Mouse (Mus musculus) stomach, postnatal 0 days (tissue): Measurements from ENCODE around the gene Zrsr1.

Source experiments
- CTCF ChIP-seq: IDR thresholded peaks from 2 replicates; pipeline ENCODE4 v1.5.1; 2016; ENCODE audit warnings: antibody characterized with exemption, low read depth, mild to moderate bottlenecking, moderate library complexity
- EP300 ChIP-seq: optimal IDR thresholded peaks from 2 replicates; pipeline ENCODE3; 2016; ENCODE audit warnings: antibody characterized with exemption

GRCm38 (mm10) chr11:22928586-22929169 lies 43.1 kb upstream of the Zrsr1 start:
- TF ChIP-seq EP300, result no peak
- TF ChIP-seq CTCF, result no peak
